Mouse (Mus musculus): ENCODE results near the gene Pip5kl1. TPM values are rescaled to one million over a fixed set of nuclear protein-coding genes. Genes with fewer than 3 reads are reported as not detected.

Gene Pip5kl1
- polyA plus RNA-seq, 1 experiment from 2014 or later: 1.1 TPM

GRCm38 (mm10) chr2:32585149-32585714 lies 10.6 kb downstream of the Pip5kl1 start:
- 0 out of 2 replicates have a peak, but pooled peaks cover 10% of the 10 kb centered on the region for H3K4me1 ChIP-seq (ENCODE audit: control insufficient read depth, insufficient read depth, low read length)
- no peak overlapping the region for H3K27ac ChIP-seq (replicated peaks; ENCODE audit: low read depth, low read length)
- ATAC-seq (ENCODE audit: low read depth): no peak
- no peak overlapping the region for H3K4me3 ChIP-seq (ENCODE audit: low read depth, low read length)
- no peak for DNase-seq (ENCODE audit: low spot score)
- 79% methylated on average over 7 of the region's 7 CpGs for WGBS
- H3K27me3 ChIP-seq (replicated peaks; ENCODE audit: control insufficient read depth, insufficient read depth, low read length): no peaks in the 10 kb centered on the region
- no peak overlapping the region for H3K4me2 ChIP-seq (ENCODE audit: low read depth, low read length)
- H3K9ac ChIP-seq (ENCODE audit: low read depth, low read length): no peak overlapping the region
- H3K9me3 ChIP-seq (ENCODE audit: control insufficient read depth, low read length): no peaks in the 10 kb centered on the region
- H3K36me3 ChIP-seq (ENCODE audit: control insufficient read depth, insufficient read depth, low read length): 0 out of 2 replicates have a peak, but pooled peaks cover 2% of the 10 kb centered on the region

- DNase-seq (ENCODE audit: low spot score) (peak; percentile 96), ATAC-seq (ENCODE audit: low read depth) (peak; percentile 89)
- Histone ChIP-seq H3K9me3 (ENCODE audit: control insufficient read depth, low read length) (no peaks in the 10 kb centered on the region), H3K9ac (ENCODE audit: low read depth, low read length) (peak within 1 kb of the TSS; percentile 69), H3K36me3 (ENCODE audit: control insufficient read depth, insufficient read depth, low read length) (0 out of 2 replicates have a peak, but pooled peaks cover 6% of the 10 kb centered on the region), H3K4me3 (ENCODE audit: low read depth, low read length) (peak within 1 kb of the TSS; percentile 59), H3K27ac (replicated peaks; ENCODE audit: low read depth, low read length) (peak within 1 kb of the TSS; percentile 49; the same call in 1 of the 2 replicates), H3K4me2 (ENCODE audit: low read depth, low read length) (peak within 1 kb of the TSS; percentile 69), H3K27me3 (replicated peaks; ENCODE audit: control insufficient read depth, insufficient read depth, low read length) (no peaks in the 10 kb centered on the region), H3K4me1 (ENCODE audit: control insufficient read depth, insufficient read depth, low read length) (0 out of 2 replicates have a peak, but pooled peaks cover 10% of the 10 kb centered on the region)
- under 1% methylated on average over 32 of the region's 38 CpGs for WGBS
These were observed 12.3 kb downstream of the Pip5kl1 start, which contains the start of gene St6galnac4 for GRCm38 (mm10) chr2:32586871-32587351. Gene St6galnac4 (plus strand): TSS chr2:32587095.

- H3K27ac ChIP-seq (replicated peaks; ENCODE audit: low read depth, low read length): no peak overlapping the region; the same call in 1 of the 2 replicates
These were observed 13.2 kb downstream of the Pip5kl1 start for GRCm38 (mm10) chr2:32587731-32588321.

GRCm38 (mm10) chr2:32589213-32589795 lies 14.7 kb downstream of the Pip5kl1 start:
- 52% methylated on average over 9 of the region's 11 CpGs for WGBS
- Histone ChIP-seq H3K4me3 (ENCODE audit: low read depth, low read length) (no peak overlapping the region), H3K4me1 (ENCODE audit: control insufficient read depth, insufficient read depth, low read length) (0 out of 2 replicates have a peak, but pooled peaks cover 10% of the 10 kb centered on the region), H3K27ac (replicated peaks; ENCODE audit: low read depth, low read length) (no peak overlapping the region), H3K27me3 (replicated peaks; ENCODE audit: control insufficient read depth, insufficient read depth, low read length) (no peaks in the 10 kb centered on the region), H3K36me3 (ENCODE audit: control insufficient read depth, insufficient read depth, low read length) (peaks cover 21% of the 10 kb centered on the region; the same call in 1 of the 2 replicates), H3K9ac (ENCODE audit: low read depth, low read length) (peak overlapping the region; percentile 19; the same call in 1 of the 2 replicates), H3K9me3 (ENCODE audit: control insufficient read depth, low read length) (no peaks in the 10 kb centered on the region), H3K4me2 (ENCODE audit: low read depth, low read length) (peak overlapping the region; percentile 69; the same call in 1 of the 2 replicates)
- ATAC-seq (ENCODE audit: low read depth) (no peak), DNase-seq (ENCODE audit: low spot score) (no peak)

More at GRCm38 (mm10) chr2:32587731-32588321, 13.2 kb downstream of the Pip5kl1 start:
- no peaks in the 10 kb centered on the region for H3K27me3 ChIP-seq (replicated peaks; ENCODE audit: control insufficient read depth, insufficient read depth, low read length)
- H3K4me1 ChIP-seq (ENCODE audit: control insufficient read depth, insufficient read depth, low read length): 0 out of 2 replicates have a peak, but pooled peaks cover 10% of the 10 kb centered on the region
- 0 out of 2 replicates have a peak, but pooled peaks cover 6% of the 10 kb centered on the region for H3K36me3 ChIP-seq (ENCODE audit: control insufficient read depth, insufficient read depth, low read length)
- peak overlapping the region; percentile 69 for H3K4me2 ChIP-seq (ENCODE audit: low read depth, low read length)
- H3K9me3 ChIP-seq (ENCODE audit: control insufficient read depth, low read length): no peaks in the 10 kb centered on the region
- 24% methylated on average over 9 of the region's 9 CpGs for WGBS
- peak overlapping the region; percentile 69 for H3K9ac ChIP-seq (ENCODE audit: low read depth, low read length)
- ATAC-seq (ENCODE audit: low read depth) (no peak), DNase-seq (ENCODE audit: low spot score) (no peak)
- peak overlapping the region; percentile 59 for H3K4me3 ChIP-seq (ENCODE audit: low read depth, low read length)

GRCm38 (mm10) chr2:32590224-32590623 lies 15.6 kb downstream of the Pip5kl1 start:
- Histone ChIP-seq H3K36me3 (ENCODE audit: control insufficient read depth, insufficient read depth, low read length) (peaks cover 29% of the 10 kb centered on the region; the same call in 1 of the 2 replicates), H3K4me3 (ENCODE audit: low read depth, low read length) (no peak overlapping the region), H3K27ac (replicated peaks; ENCODE audit: low read depth, low read length) (no peak overlapping the region), H3K4me2 (ENCODE audit: low read depth, low read length) (no peak overlapping the region), H3K9ac (ENCODE audit: low read depth, low read length) (no peak overlapping the region), H3K9me3 (ENCODE audit: control insufficient read depth, low read length) (no peaks in the 10 kb centered on the region), H3K27me3 (replicated peaks; ENCODE audit: control insufficient read depth, insufficient read depth, low read length) (no peaks in the 10 kb centered on the region), H3K4me1 (ENCODE audit: control insufficient read depth, insufficient read depth, low read length) (0 out of 2 replicates have a peak, but pooled peaks cover 10% of the 10 kb centered on the region)
- ATAC-seq (ENCODE audit: low read depth) (no peak), DNase-seq (ENCODE audit: low spot score) (no peak)
- WGBS: 78% methylated on average over 10 of the region's 10 CpGs

GRCm38 (mm10) chr2:32591249-32591648 lies 16.7 kb downstream of the Pip5kl1 start:
- Histone ChIP-seq H3K4me2 (ENCODE audit: low read depth, low read length) (no peak overlapping the region), H3K9ac (ENCODE audit: low read depth, low read length) (no peak overlapping the region), H3K36me3 (ENCODE audit: control insufficient read depth, insufficient read depth, low read length) (peaks cover 37% of the 10 kb centered on the region; the same call in 1 of the 2 replicates), H3K9me3 (ENCODE audit: control insufficient read depth, low read length) (no peaks in the 10 kb centered on the region), H3K4me1 (ENCODE audit: control insufficient read depth, insufficient read depth, low read length) (0 out of 2 replicates have a peak, but pooled peaks cover 10% of the 10 kb centered on the region), H3K27ac (replicated peaks; ENCODE audit: low read depth, low read length) (no peak overlapping the region), H3K27me3 (replicated peaks; ENCODE audit: control insufficient read depth, insufficient read depth, low read length) (no peaks in the 10 kb centered on the region), H3K4me3 (ENCODE audit: low read depth, low read length) (no peak overlapping the region)
- no peak for DNase-seq (ENCODE audit: low spot score)
- WGBS: 58% methylated on average over 6 of the region's 6 CpGs
- ATAC-seq (ENCODE audit: low read depth): no peak

- H3K27ac ChIP-seq (replicated peaks; ENCODE audit: low read depth, low read length): no peak overlapping the region
- no peak for ATAC-seq (ENCODE audit: low read depth)
- no peak overlapping the region for H3K9ac ChIP-seq (ENCODE audit: low read depth, low read length)
- no peak overlapping the region for H3K4me2 ChIP-seq (ENCODE audit: low read depth, low read length)
- no peaks in the 10 kb centered on the region for H3K27me3 ChIP-seq (replicated peaks; ENCODE audit: control insufficient read depth, insufficient read depth, low read length)
- H3K36me3 ChIP-seq (ENCODE audit: control insufficient read depth, insufficient read depth, low read length): peaks cover 45% of the 10 kb centered on the region; the same call in 1 of the 2 replicates
- DNase-seq (ENCODE audit: low spot score): no peak
- 87% methylated on average over 13 of the region's 13 CpGs for WGBS
- H3K9me3 ChIP-seq (ENCODE audit: control insufficient read depth, low read length): no peaks in the 10 kb centered on the region
- no peak overlapping the region for H3K4me3 ChIP-seq (ENCODE audit: low read depth, low read length)
- H3K4me1 ChIP-seq (ENCODE audit: control insufficient read depth, insufficient read depth, low read length): peaks cover 5% of the 10 kb centered on the region; the same call in 1 of the 2 replicates
These were observed 22.1 kb downstream of the Pip5kl1 start for GRCm38 (mm10) chr2:32596725-32597124.

GRCm38 (mm10) chr2:32597248-32597647 lies 22.7 kb downstream of the Pip5kl1 start:
- H3K27me3 ChIP-seq (replicated peaks; ENCODE audit: control insufficient read depth, insufficient read depth, low read length): no peaks in the 10 kb centered on the region
- ATAC-seq (ENCODE audit: low read depth) (no peak), DNase-seq (ENCODE audit: low spot score) (no peak)
- no peak overlapping the region for H3K4me2 ChIP-seq (ENCODE audit: low read depth, low read length)
- no peak overlapping the region for H3K27ac ChIP-seq (replicated peaks; ENCODE audit: low read depth, low read length)
- WGBS: 93% methylated on average over 5 of the region's 5 CpGs
- peaks cover 45% of the 10 kb centered on the region; the same call in 1 of the 2 replicates for H3K36me3 ChIP-seq (ENCODE audit: control insufficient read depth, insufficient read depth, low read length)
- peaks cover 5% of the 10 kb centered on the region; the same call in 1 of the 2 replicates for H3K4me1 ChIP-seq (ENCODE audit: control insufficient read depth, insufficient read depth, low read length)
- H3K4me3 ChIP-seq (ENCODE audit: low read depth, low read length): no peak overlapping the region
- no peak overlapping the region for H3K9ac ChIP-seq (ENCODE audit: low read depth, low read length)
- H3K9me3 ChIP-seq (ENCODE audit: control insufficient read depth, low read length): no peaks in the 10 kb centered on the region

Data from embryonic facial prominence, embryonic 14.5 days (tissue).